Mouse (Mus musculus) MEL (cell line): ENCODE data around the gene Pmch.

Source experiments
- CTCF ChIP-seq, 3 experiments: IDR thresholded peaks in 2 of 3; conservative IDR thresholded peaks in 1 of 3; 2 replicates each; pipeline ENCODE4 v1.5.1; 2011 to 2012; ENCODE audit warnings: low read length in 3 of 3, low read depth in 2 of 3, mild to moderate bottlenecking in 2 of 3, improper control_type of control experiment in 1 of 3, inconsistent platforms in 1 of 3, mixed read lengths in 1 of 3, moderate library complexity in 1 of 3; ENCODE audit not compliant: control insufficient read depth in 1 of 3, insufficient read depth in 1 of 3, poor library complexity in 1 of 3, severe bottlenecking in 1 of 3
- ETS1 ChIP-seq: IDR thresholded peaks from 2 replicates; pipeline ENCODE4 v1.6.1; 2012; ENCODE audit warnings: low read depth, mild to moderate bottlenecking, inconsistent platforms, low read length, improper control_type of control experiment, moderate library complexity
- GATA1 ChIP-seq: IDR thresholded peaks from 2 replicates; pipeline ENCODE4 v1.6.1; 2011; ENCODE audit warnings: low read depth, low read length, improper control_type of control experiment
- RAD21 ChIP-seq: IDR thresholded peaks from 2 replicates; pipeline ENCODE4 v1.6.1; 2011; ENCODE audit warnings: mild to moderate bottlenecking, low read depth, low read length, improper control_type of control experiment
- TAL1 ChIP-seq: IDR thresholded peaks from 2 replicates; pipeline ENCODE4 v1.6.1; 2012; ENCODE audit warnings: mild to moderate bottlenecking, inconsistent platforms, low read length, moderate library complexity, mixed read lengths
- ZNF384 ChIP-seq: IDR thresholded peaks from 2 replicates; pipeline ENCODE4 v1.6.1; 2012; ENCODE audit warnings: low read depth, mild to moderate bottlenecking, inconsistent platforms, low read length, improper control_type of control experiment

- TF ChIP-seq ETS1 (no peak), RAD21 (no peak), ZNF384 (no peak), GATA1 (no peak), CTCF (IDR thresholded peaks at IDR 0.05 in 2 of 3, conservative IDR thresholded peaks at IDR 0.05 in 1 of 3; ENCODE audit: control insufficient read depth in 1 of 3, insufficient read depth in 1 of 3, low read depth in 2 of 3, low read length in 3 of 3, poor library complexity in 1 of 3, severe bottlenecking in 1 of 3) (no peak), TAL1 (no peak)
These were observed 46.6 kb upstream of the Pmch start for GRCm38 (mm10) chr10:88044297-88044696.
